Mouse (Mus musculus) heart, adult 2 months (tissue): ENCODE results near the gene Vmn1r3.
"Not testable (repeated sequence)": the region's sequence is repeated elsewhere in the genome, so short reads cannot be mapped to it uniquely, and the experiment has no call there.

ENCODE experiments used
- CTCF ChIP-seq: fragments of 200-600 bp; IDR thresholded peaks from 2 replicates; pipeline ENCODE4 v1.8.1; 2022; ENCODE audit warnings: antibody characterized with exemption, mild to moderate bottlenecking, moderate library complexity
- POLR2A ChIP-seq: fragments of 200-500 bp; IDR thresholded peaks from 2 replicates; pipeline ENCODE4 v1.6.1; 2011; ENCODE audit warnings: mild to moderate bottlenecking, low read depth, low read length, control low read depth; ENCODE audit not compliant: insufficient read depth

DNA sequence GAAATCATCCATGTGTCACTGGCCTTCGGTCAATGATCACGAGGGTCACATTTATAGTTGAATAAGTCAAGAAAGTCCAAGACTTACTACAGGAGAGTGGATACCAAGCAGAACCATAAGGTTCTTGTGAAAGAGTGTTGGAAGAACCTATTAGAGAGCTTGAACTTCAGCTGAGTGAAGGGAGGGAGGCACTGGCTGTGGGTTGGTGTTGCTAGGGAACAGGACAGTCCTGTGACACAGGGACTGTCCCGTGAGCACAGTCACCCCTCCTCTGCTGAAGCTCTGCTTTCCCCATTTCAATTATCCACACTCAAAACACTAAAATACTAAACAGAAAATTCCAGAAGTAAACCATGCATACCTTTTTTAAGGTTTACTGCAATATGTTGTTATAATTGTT, 40.3 kb upstream of the Vmn1r3 start:
- not testable (repeated sequence) for TF ChIP-seq CTCF, POLR2A
